In genomic region chr7:112331804-112332203, GRCm38 (mm10) we compare ENCODE assay signal across 23 mouse cellular contexts.
DNase-seq lines count a peak whose midpoint lies in the region; ATAC-seq and TF ChIP-seq lines count a peak whose summit lies in the region.
"Had no signal": no experiment of that assay in that cellular context is flagged by ENCODE, and none has a peak within 500 bp of the region (broad histone marks: within the 10 kb centered on the region; RNA-seq: fewer than 3 reads in every experiment).

No protein-coding gene starts in this region.

- TF ChIP-seq CTCF in bone marrow macrophage, adult 2 months (IDR thresholded peaks at IDR 0.05; ENCODE audit: low read depth, low read length) = no peak

- H3K36me3 ChIP-seq in heart, embryonic 10.5 days = peaks cover 98% of the 10 kb centered on the region
- H3K36me3 ChIP-seq in kidney, embryonic 14.5 days (ENCODE audit: control insufficient read depth, insufficient read depth, low read length) = no peaks in the 10 kb centered on the region
- no peaks in the 10 kb centered on the region for H3K36me3 ChIP-seq in hindbrain, embryonic 16.5 days (ENCODE audit: control insufficient read depth, insufficient read depth, low read length)
- H3K36me3 ChIP-seq: embryonic facial prominence, embryonic 15.5 days; G1E; stomach, embryonic 15.5 days had no signal

- H3K4me2 ChIP-seq in kidney, embryonic 14.5 days (replicated peaks; ENCODE audit: low read depth, low read length) = no peak overlapping the region
- no peak overlapping the region for H3K4me2 ChIP-seq in hindbrain, embryonic 16.5 days (ENCODE audit: low read length)
- H3K4me2 ChIP-seq: embryonic facial prominence, embryonic 15.5 days; hindbrain, embryonic 14.5 days; intestine, embryonic 15.5 days; liver, embryonic 11.5 days; lung, embryonic 14.5 days; stomach, embryonic 15.5 days had no signal

- no peak for TF ChIP-seq POLR2A in bone marrow macrophage, adult 2 months (IDR thresholded peaks at IDR 0.05; ENCODE audit: borderline replicate concordance, low read depth, low read length)

- H3K27me3 ChIP-seq in heart, embryonic 10.5 days (ENCODE audit: insufficient read depth, poor library complexity, severe bottlenecking) = no peaks in the 10 kb centered on the region
- no peaks in the 10 kb centered on the region for H3K27me3 ChIP-seq in kidney, embryonic 14.5 days (ENCODE audit: control insufficient read depth, insufficient read depth, low read length)
- no peaks in the 10 kb centered on the region for H3K27me3 ChIP-seq in hindbrain, embryonic 16.5 days (replicated peaks; ENCODE audit: control insufficient read depth, insufficient read depth, low read length)
- H3K27me3 ChIP-seq: embryonic facial prominence, embryonic 15.5 days; intestine, embryonic 15.5 days; stomach, embryonic 15.5 days had no signal

- no peak for DNase-seq in heart, embryonic 10.5 days (ENCODE audit: low spot score)
- DNase-seq in heart, postnatal 14 days = no peak
- peak; percentile 37 to 38 for DNase-seq in kidney, adult 8-10 months
- peak; percentile 40 for DNase-seq in lung, postnatal 14 days
- DNase-seq in urinary bladder, adult 2 months (ENCODE audit: low spot score) = no peak
- DNase-seq: adrenal gland, postnatal 14 days; cerebellum, adult 11 months; cerebellum, postnatal 14 days; heart, postnatal 36 days; lung, embryonic 14.5 days; midbrain, embryonic 14.5 days; thymus, adult 2 months had no signal

- intact Hi-C loops in heart, postnatal 14 days (cut with DNase I) = loop anchor here (2.0 kb wide), 2 partner anchors 111 to 119 kb away; no protein-coding TSS in a partner anchor

- no peaks in the 10 kb centered on the region for H3K9me3 ChIP-seq in heart, embryonic 10.5 days
- H3K9me3 ChIP-seq in kidney, embryonic 14.5 days (ENCODE audit: control insufficient read depth, low read length) = no peaks in the 10 kb centered on the region
- no peaks in the 10 kb centered on the region for H3K9me3 ChIP-seq in hindbrain, embryonic 16.5 days (ENCODE audit: control insufficient read depth, low read length)
- H3K9me3 ChIP-seq: embryonic facial prominence, embryonic 15.5 days; intestine, embryonic 15.5 days; megakaryocyte, embryonic 14.5 days; stomach, embryonic 15.5 days had no signal

- H3K27ac ChIP-seq in heart, embryonic 10.5 days = peak overlapping the region; percentile 36; the same call in 1 of the 2 replicates
- H3K27ac ChIP-seq in kidney, embryonic 14.5 days (ENCODE audit: low read depth, low read length) = no peak overlapping the region
- peak overlapping the region; percentile 22; the same call in 1 of the 2 replicates for H3K27ac ChIP-seq in bone marrow macrophage, adult 2 months (ENCODE audit: insufficient read depth, low read depth, low read length)
- no peak overlapping the region for H3K27ac ChIP-seq in hindbrain, embryonic 16.5 days (ENCODE audit: low read depth, low read length)
- H3K27ac ChIP-seq: embryonic facial prominence, embryonic 15.5 days; hindbrain, embryonic 14.5 days; intestine, embryonic 15.5 days; stomach, embryonic 15.5 days had no signal

- no peak overlapping the region for H3K4me3 ChIP-seq in heart, embryonic 10.5 days
- H3K4me3 ChIP-seq in kidney, embryonic 14.5 days (ENCODE audit: low read length) = no peak overlapping the region
- H3K4me3 ChIP-seq in bone marrow macrophage, adult 2 months (ENCODE audit: insufficient read depth, low read length) = no peak overlapping the region
- H3K4me3 ChIP-seq in hindbrain, embryonic 16.5 days (ENCODE audit: low read length) = no peak overlapping the region
- H3K4me3 ChIP-seq: embryonic facial prominence, embryonic 15.5 days; intestine, embryonic 15.5 days; megakaryocyte, embryonic 14.5 days; stomach, embryonic 15.5 days had no signal

- H3K9ac ChIP-seq in kidney, embryonic 14.5 days (ENCODE audit: low read depth, low read length) = no peak overlapping the region
- no peak overlapping the region for H3K9ac ChIP-seq in hindbrain, embryonic 16.5 days (ENCODE audit: low read depth, low read length)
- H3K9ac ChIP-seq: embryonic facial prominence, embryonic 15.5 days; hindbrain, embryonic 14.5 days; intestine, embryonic 15.5 days; lung, embryonic 14.5 days; stomach, embryonic 15.5 days had no signal

- 74% methylated on average over 8 of the region's 8 CpGs for WGBS in heart, embryonic 10.5 days
- WGBS in kidney, embryonic 14.5 days = 67% methylated on average over 8 of the region's 8 CpGs
- 80% methylated on average over 8 of the region's 8 CpGs for WGBS in hindbrain, embryonic 16.5 days

- peaks cover 15% of the 10 kb centered on the region for H3K4me1 ChIP-seq in heart, embryonic 10.5 days
- H3K4me1 ChIP-seq in kidney, embryonic 14.5 days (ENCODE audit: control insufficient read depth, insufficient read depth, low read length) = no peaks in the 10 kb centered on the region
- H3K4me1 ChIP-seq in bone marrow macrophage, adult 2 months (ENCODE audit: control insufficient read depth, insufficient read depth, low read length) = peaks cover 30% of the 10 kb centered on the region
- H3K4me1 ChIP-seq in hindbrain, embryonic 16.5 days (ENCODE audit: control insufficient read depth, insufficient read depth, low read depth, low read length) = peaks cover 9% of the 10 kb centered on the region
- H3K4me1 ChIP-seq: megakaryocyte, embryonic 14.5 days had no signal

- ATAC-seq in kidney, embryonic 14.5 days (ENCODE audit: low FRiP score, low TSS enrichment) = no peak
- ATAC-seq in hindbrain, embryonic 16.5 days = no peak
- ATAC-seq: activated CD4-positive, CD25-positive, alpha-beta regulatory T cell, adult 4 months; intestine, embryonic 15.5 days had no signal

Comparison
In these comparisons a context has a peak if more than half of its experiments do, and no peak if none do; other contexts are left out.
1. DNase-seq: peak in kidney, adult 8-10 months (2 of 2) and lung, postnatal 14 days (single experiment); none in heart, embryonic 10.5 days (single experiment), heart, postnatal 14 days (0 of 2) and urinary bladder, adult 2 months (single experiment).
2. H3K27ac ChIP-seq: peak in heart, embryonic 10.5 days (single experiment) and bone marrow macrophage, adult 2 months (single experiment); none in kidney, embryonic 14.5 days (single experiment) and hindbrain, embryonic 16.5 days (single experiment).